Mouse (Mus musculus) myocyte (in vitro differentiated cells): ENCODE data around the gene Map3k20. TPM values are rescaled to one million over a fixed set of nuclear protein-coding genes. Genes with fewer than 3 reads are reported as not detected.

Source experiments
- H3K27me3 ChIP-seq: one replicate; pipeline ENCODE4 v1.6.1; 2011; ENCODE audit not compliant: control insufficient read depth, insufficient read depth, insufficient read length
- H3K36me3 ChIP-seq: one replicate; pipeline ENCODE4 v1.6.1; 2011; ENCODE audit not compliant: control insufficient read depth, insufficient read depth
- H3K4me2 ChIP-seq: one replicate; pipeline ENCODE4 v1.6.1; 2011; ENCODE audit warnings: low read depth, control low read depth
- H3K4me3 ChIP-seq: one replicate; pipeline ENCODE4 v1.5.1; 2011; ENCODE audit warnings: mild to moderate bottlenecking, control low read depth, moderate library complexity
- H3K79me2 ChIP-seq: one replicate; pipeline ENCODE4 v1.6.1; 2011; ENCODE audit not compliant: control insufficient read depth, insufficient read depth
- H3ac ChIP-seq: one replicate; pipeline ENCODE4 v1.6.1; 2011; ENCODE audit not compliant: control insufficient read depth, insufficient read length
- CEBPB ChIP-seq: IDR thresholded peaks from 2 replicates; pipeline ENCODE4 v1.6.1; 2011; ENCODE audit warnings: mild to moderate bottlenecking, moderate library complexity; ENCODE audit not compliant: poor library complexity, insufficient read depth, severe bottlenecking
- E2F4 ChIP-seq: IDR thresholded peaks from one replicate; pipeline ENCODE4 v1.6.1; 2011; ENCODE audit warnings: mild to moderate bottlenecking, control low read depth, moderate library complexity; ENCODE audit not compliant: insufficient read depth
- MAX ChIP-seq: IDR thresholded peaks from one replicate; pipeline ENCODE4 v1.6.1; 2011; ENCODE audit warnings: low read depth, mild to moderate bottlenecking, control low read depth
- MYOD1 ChIP-seq, 3 experiments: IDR thresholded peaks; one replicate each; pipeline ENCODE4 v1.6.1; 2011; ENCODE audit warnings: control low read depth in 2 of 3, low read depth in 2 of 3, mild to moderate bottlenecking in 2 of 3, moderate library complexity in 1 of 3; ENCODE audit not compliant: insufficient read length in 2 of 3, control insufficient read depth in 1 of 3
- MYOG ChIP-seq, 3 experiments: IDR thresholded peaks; one replicate each; pipeline ENCODE4 v1.6.1; 2011; ENCODE audit warnings: control low read depth in 2 of 3, low read depth in 2 of 3, mild to moderate bottlenecking in 2 of 3; ENCODE audit not compliant: insufficient read length in 2 of 3, control insufficient read depth in 1 of 3, insufficient read depth in 1 of 3
- POLR2A ChIP-seq: IDR thresholded peaks from one replicate; pipeline ENCODE4 v1.6.1; 2011; ENCODE audit warnings: low read depth, mild to moderate bottlenecking, control low read depth, moderate library complexity; ENCODE audit not compliant: insufficient read length
- POLR2AphosphoS2 ChIP-seq: IDR thresholded peaks from one replicate; pipeline ENCODE4 v1.6.1; 2011; ENCODE audit warnings: low read depth, control low read depth; ENCODE audit not compliant: insufficient read length
- REST ChIP-seq: IDR thresholded peaks from one replicate; pipeline ENCODE4 v1.6.1; 2011; ENCODE audit warnings: mild to moderate bottlenecking, control low read depth, moderate library complexity; ENCODE audit not compliant: insufficient read depth, insufficient read length
- SRF ChIP-seq: IDR thresholded peaks from one replicate; pipeline ENCODE4 v1.6.1; 2011; ENCODE audit warnings: low read depth; ENCODE audit not compliant: control insufficient read depth, insufficient read length
- TCF12 ChIP-seq: IDR thresholded peaks from one replicate; pipeline ENCODE4 v1.6.1; 2011; ENCODE audit warnings: mild to moderate bottlenecking, control low read depth; ENCODE audit not compliant: poor library complexity, insufficient read depth, severe bottlenecking
- TCF3 ChIP-seq: IDR thresholded peaks from one replicate; pipeline ENCODE4 v1.6.1; 2011; ENCODE audit warnings: low read depth, control low read depth; ENCODE audit not compliant: insufficient read length
- USF1 ChIP-seq: IDR thresholded peaks from one replicate; pipeline ENCODE4 v1.6.1; 2011; ENCODE audit warnings: low read depth, mild to moderate bottlenecking, control low read depth, moderate library complexity
- polyA plus RNA-seq: library from polyadenylated mRNA; unstranded; fragments of >200 nt; fragmentation: generic; extraction: Trizol; gene quantifications from one replicate; pipeline ENCODE4 v1.2.1, GENCODE M21; 2012; ENCODE audit warnings: missing spikeins

Map3k20 gene
- polyA plus RNA-seq, 1 experiment: 13.7 TPM

DNA sequence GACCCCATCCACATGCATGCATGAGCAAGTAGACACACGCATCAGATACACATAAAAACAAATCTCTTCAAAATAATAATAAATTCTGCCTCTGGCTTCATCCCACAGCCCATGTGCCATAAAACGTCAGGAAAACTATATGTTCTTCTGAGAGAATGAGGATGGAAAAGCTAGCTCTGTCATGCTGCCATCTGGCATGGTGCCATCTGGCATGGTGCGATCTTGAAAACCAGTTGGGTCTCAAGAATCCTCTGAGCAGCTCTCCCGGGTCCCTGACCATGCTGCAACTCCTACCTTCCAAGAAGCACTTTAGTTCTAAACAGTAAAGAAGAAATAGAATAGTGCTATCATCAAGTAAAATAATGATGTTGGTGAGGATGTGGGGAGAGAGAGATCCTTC, 106.9 kb downstream of the Map3k20 start:
- peaks cover 4% of the 10 kb centered on the region for H3K36me3 ChIP-seq

DNA sequence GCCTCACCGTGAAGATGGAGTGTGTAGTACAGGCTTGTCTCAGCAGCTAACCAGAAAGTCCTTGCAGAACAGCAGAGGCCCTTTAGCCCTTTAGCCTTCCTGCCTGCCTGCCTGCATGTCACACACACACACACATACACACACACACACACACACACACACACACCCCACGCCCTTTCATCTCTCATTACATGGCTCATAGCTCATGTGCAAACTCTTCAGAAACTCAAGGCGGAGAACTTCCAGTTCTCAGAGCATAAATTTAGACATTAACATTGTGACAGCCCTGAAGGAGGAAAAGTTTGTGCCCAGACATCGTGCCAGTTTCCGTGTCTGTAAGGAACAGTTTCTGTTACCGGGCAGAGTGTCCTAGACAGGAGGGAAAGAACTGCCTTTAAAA, 111.5 kb downstream of the Map3k20 start:
- TF ChIP-seq MYOD1 (IDR thresholded peaks at IDR 0.05; ENCODE audit: control insufficient read depth in 1 of 3, insufficient read length in 2 of 3, low read depth in 2 of 3): no peak
- TF ChIP-seq SRF: no peak
- no peak for TF ChIP-seq REST
- no peak for TF ChIP-seq MAX
- no peak for TF ChIP-seq POLR2AphosphoS2
- TF ChIP-seq TCF12: no peak
- no peak for TF ChIP-seq CEBPB
- no peak for TF ChIP-seq E2F4
- TF ChIP-seq TCF3: no peak
- peaks cover 8% of the 10 kb centered on the region for H3K36me3 ChIP-seq
- H3K4me3 ChIP-seq: no peak overlapping the region

More for the DNA sequence above, 106.9 kb downstream of the Map3k20 start:
- Histone ChIP-seq H3ac (no peak overlapping the region), H3K4me3 (no peak overlapping the region), H3K27me3 (no peaks in the 10 kb centered on the region), H3K79me2 (no peaks in the 10 kb centered on the region), H3K4me2 (no peak overlapping the region)
- no peak for TF ChIP-seq POLR2AphosphoS2
- TF ChIP-seq SRF: no peak
- no peak for TF ChIP-seq POLR2A
- TF ChIP-seq E2F4: no peak
- no peak for TF ChIP-seq MYOG (IDR thresholded peaks at IDR 0.05; ENCODE audit: control insufficient read depth in 1 of 3, insufficient read depth in 1 of 3, insufficient read length in 2 of 3, low read depth in 2 of 3)
- TF ChIP-seq TCF12: no peak
- no peak for TF ChIP-seq TCF3
- no peak for TF ChIP-seq MYOD1 (IDR thresholded peaks at IDR 0.05; ENCODE audit: control insufficient read depth in 1 of 3, insufficient read length in 2 of 3, low read depth in 2 of 3)
- TF ChIP-seq REST: no peak

DNA sequence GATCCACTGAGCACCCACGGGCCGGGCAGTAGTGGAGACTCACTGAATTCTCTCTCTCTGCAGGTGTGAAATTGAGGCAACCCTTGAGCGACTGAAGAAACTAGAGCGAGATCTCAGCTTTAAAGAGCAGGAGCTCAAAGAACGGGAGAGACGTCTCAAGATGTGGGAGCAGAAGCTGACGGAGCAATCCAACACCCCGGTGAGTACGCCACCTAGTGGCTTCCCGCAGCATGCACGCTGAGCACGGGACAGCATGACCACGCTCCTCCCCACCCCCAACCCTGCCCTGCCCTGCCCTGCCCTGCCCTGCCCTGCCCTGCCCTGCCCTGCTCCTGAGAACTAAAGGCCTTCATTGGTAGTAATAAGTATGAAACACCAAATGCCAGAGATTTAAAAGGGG, 112.8 kb downstream of the Map3k20 start:
- no peaks in the 10 kb centered on the region for H3K27me3 ChIP-seq
- H3K79me2 ChIP-seq: no peaks in the 10 kb centered on the region
- no peak overlapping the region for H3K4me2 ChIP-seq
- no peak overlapping the region for H3K4me3 ChIP-seq
- H3ac ChIP-seq: no peak overlapping the region
- H3K36me3 ChIP-seq: peaks cover 21% of the 10 kb centered on the region
- no peak for TF ChIP-seq MAX
- TF ChIP-seq MYOD1 (IDR thresholded peaks at IDR 0.05; ENCODE audit: control insufficient read depth in 1 of 3, insufficient read length in 2 of 3, low read depth in 2 of 3): peak in 1 of 3 experiments; percentile 40
- TF ChIP-seq POLR2AphosphoS2: peak; percentile 28
- TF ChIP-seq TCF3: no peak
- no peak for TF ChIP-seq CEBPB
- no peak for TF ChIP-seq USF1
- no peak for TF ChIP-seq E2F4
- TF ChIP-seq MYOG (IDR thresholded peaks at IDR 0.05; ENCODE audit: control insufficient read depth in 1 of 3, insufficient read depth in 1 of 3, insufficient read length in 2 of 3, low read depth in 2 of 3): peak in 1 of 3 experiments; percentile 35

More for the DNA sequence above, 111.5 kb downstream of the Map3k20 start:
- no peak overlapping the region for H3ac ChIP-seq
- H3K4me2 ChIP-seq: no peak overlapping the region
- no peaks in the 10 kb centered on the region for H3K27me3 ChIP-seq
- no peaks in the 10 kb centered on the region for H3K79me2 ChIP-seq

DNA sequence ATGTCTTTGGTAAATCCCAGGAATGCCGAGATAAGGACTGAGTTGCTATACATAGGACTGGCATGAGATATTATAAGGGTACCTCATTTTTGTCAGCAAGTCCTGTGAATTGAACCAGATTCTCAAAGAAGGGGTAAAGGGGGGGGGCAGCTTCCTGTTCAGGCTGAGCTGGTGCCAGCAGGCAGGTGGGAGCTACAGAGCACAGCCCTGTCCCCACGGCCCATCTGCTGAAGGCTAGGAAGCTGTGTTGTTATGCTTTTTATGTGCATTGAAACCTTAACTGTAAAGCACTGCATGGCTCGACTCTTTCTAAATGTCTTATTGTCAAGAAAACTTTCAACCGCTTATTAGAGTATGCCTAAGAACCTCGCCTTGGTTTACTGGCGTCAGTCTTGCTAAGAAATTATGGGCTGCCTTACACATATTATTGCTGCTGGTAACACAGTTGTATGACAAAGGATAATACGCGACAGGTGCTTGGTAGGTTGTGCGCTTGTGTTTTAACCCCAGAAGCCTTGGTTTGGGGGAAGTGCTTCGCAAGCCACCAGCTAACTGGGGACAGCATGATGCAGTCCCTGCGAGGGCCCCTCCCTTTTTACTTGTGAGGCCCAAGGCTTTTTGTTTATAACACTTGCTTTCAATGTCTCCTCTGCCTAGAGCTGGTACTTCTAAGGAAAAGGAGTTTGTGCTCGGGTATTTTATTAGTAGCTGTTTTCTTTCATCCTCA, 114.2 kb downstream of the Map3k20 start:
- H3K4me3 ChIP-seq: no peak overlapping the region
- no peak for TF ChIP-seq CEBPB
- no peak for TF ChIP-seq MYOG (IDR thresholded peaks at IDR 0.05; ENCODE audit: control insufficient read depth in 1 of 3, insufficient read depth in 1 of 3, insufficient read length in 2 of 3, low read depth in 2 of 3)
- TF ChIP-seq REST: no peak
- TF ChIP-seq MAX: no peak
- no peak for TF ChIP-seq USF1
- TF ChIP-seq TCF12: no peak
- peaks cover 30% of the 10 kb centered on the region for H3K36me3 ChIP-seq
- H3ac ChIP-seq: no peak overlapping the region
- no peak overlapping the region for H3K4me2 ChIP-seq
- H3K79me2 ChIP-seq: no peaks in the 10 kb centered on the region
- H3K27me3 ChIP-seq: no peaks in the 10 kb centered on the region

DNA sequence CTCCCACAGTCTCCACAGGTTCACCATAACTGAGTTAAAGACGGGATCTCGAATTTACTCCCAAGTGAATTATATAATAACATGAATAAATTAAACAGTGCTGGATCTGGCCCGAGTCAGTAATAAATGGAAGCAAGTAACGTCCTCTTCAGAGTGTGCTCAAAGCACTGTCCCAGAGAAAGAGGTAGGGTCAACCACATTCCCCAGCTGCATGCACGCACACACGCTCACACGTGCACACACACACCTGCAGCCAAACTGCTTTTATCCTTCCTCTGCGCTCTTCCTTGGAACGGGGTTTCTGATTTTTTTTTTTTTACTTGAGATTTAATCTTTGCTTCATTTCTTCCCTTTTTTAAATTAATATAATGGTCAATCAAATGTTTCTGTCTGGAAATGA, 115.9 kb downstream of the Map3k20 start:
- Histone ChIP-seq H3K4me3 (no peak overlapping the region), H3ac (no peak overlapping the region), H3K79me2 (no peaks in the 10 kb centered on the region), H3K36me3 (peaks cover 30% of the 10 kb centered on the region), H3K27me3 (no peaks in the 10 kb centered on the region), H3K4me2 (no peak overlapping the region)
- TF ChIP-seq REST: no peak
- TF ChIP-seq POLR2A: no peak
- TF ChIP-seq USF1: no peak
- no peak for TF ChIP-seq E2F4
- no peak for TF ChIP-seq TCF12
- TF ChIP-seq SRF: no peak
